Mouse (Mus musculus) gonadal fat pad, adult 2 months (tissue): ENCODE measurements around the gene Ajm1. TPM values are rescaled to one million over a fixed set of nuclear protein-coding genes. Genes with fewer than 3 reads are reported as not detected.

Source experiments
- DNase-seq: peaks from one replicate; pipeline ENCODE4 v3.0.0-alpha.2; 2012; ENCODE audit warnings: low read depth
- polyA plus RNA-seq: library from polyadenylated mRNA; depleted of rRNA; stranded (reverse); fragments of >200 nt; gene quantifications from 2 replicates; pipeline ENCODE4 v1.2.3, GENCODE M21; 2012

The Ajm1 gene
- polyA plus RNA-seq, 1 experiment = 1.4 TPM

- no peak for DNase-seq
These were observed 2.6 kb upstream of the Ajm1 start for GRCm38 (mm10) chr2:25584152-25584551.

- DNase-seq = no peak
These were observed 2.0 kb upstream of the Ajm1 start for GRCm38 (mm10) chr2:25583571-25583970.

GRCm38 (mm10) chr2:25583120-25583481 is 1.5 kb upstream of the Ajm1 start:
- DNase-seq = no peak

GRCm38 (mm10) chr2:25582466-25583119 is 1.0 kb upstream of the Ajm1 start:
- DNase-seq = no peak

- no peak for DNase-seq
These were observed 344 bp upstream of the Ajm1 start for GRCm38 (mm10) chr2:25581901-25582301.

- DNase-seq = no peak
These were observed 896 bp downstream of the Ajm1 start for GRCm38 (mm10) chr2:25580621-25581101.

- DNase-seq = no peak
These were observed 1.7 kb downstream of the Ajm1 start for GRCm38 (mm10) chr2:25579737-25580460.

- no peak for DNase-seq
These were observed 2.5 kb downstream of the Ajm1 start for GRCm38 (mm10) chr2:25578796-25579736.

GRCm38 (mm10) chr2:25577951-25578795 is 3.4 kb downstream of the Ajm1 start:
- DNase-seq = no peak

GRCm38 (mm10) chr2:25576965-25577891 is 4.3 kb downstream of the Ajm1 start:
- DNase-seq = no peak

- no peak for DNase-seq
These were observed 5.3 kb downstream of the Ajm1 start for GRCm38 (mm10) chr2:25576028-25576850.

GRCm38 (mm10) chr2:25575432-25576027 is 6.0 kb downstream of the Ajm1 start:
- DNase-seq = no peak

GRCm38 (mm10) chr2:25574579-25575431 is 6.8 kb downstream of the Ajm1 start, which contains the start of the genes Mamdc4 and Phpt1:
Mamdc4 (minus strand) TSS chr2:25574845.
Phpt1 (minus strand) TSS chr2:25575224.
- peak; percentile 95 for DNase-seq

GRCm38 (mm10) chr2:25574136-25574535 is 7.4 kb downstream of the Ajm1 start:
- no peak for DNase-seq

GRCm38 (mm10) chr2:25573068-25573467 is 8.5 kb downstream of the Ajm1 start:
- no peak for DNase-seq

GRCm38 (mm10) chr2:25571221-25571620 is 10.3 kb downstream of the Ajm1 start:
- no peak for DNase-seq

GRCm38 (mm10) chr2:25569323-25569722 is 12.2 kb downstream of the Ajm1 start:
- DNase-seq = no peak
